Mouse (Mus musculus): ENCODE data around the gene Gm11060.

Gm11060 gene

DNA sequence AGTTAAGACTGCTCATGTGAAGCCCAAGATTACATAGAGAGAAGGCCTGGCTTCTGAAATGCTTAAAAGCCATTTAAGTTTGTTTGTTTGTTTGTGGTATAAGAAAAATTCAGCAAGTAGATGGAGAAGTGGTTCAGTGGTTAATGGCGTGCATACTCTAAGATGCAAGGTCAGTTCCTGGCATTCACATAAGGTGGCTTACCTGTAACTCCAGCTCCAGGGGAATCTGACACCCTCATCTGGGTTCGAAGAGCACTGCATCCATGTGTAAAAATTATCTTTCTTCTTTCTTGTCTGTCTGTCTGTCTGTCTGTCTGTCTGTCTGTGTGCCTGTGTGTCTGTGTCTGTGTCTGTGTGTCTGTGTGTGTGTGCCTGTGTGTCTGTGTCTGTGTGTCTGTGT, at the start of gene Gm11060:
TSS of gene Gm11060 (plus strand) at position 301 of the 400 bp plus-strand sequence.
- DNase-seq (ENCODE audit: low spot score), result no peak

DNA sequence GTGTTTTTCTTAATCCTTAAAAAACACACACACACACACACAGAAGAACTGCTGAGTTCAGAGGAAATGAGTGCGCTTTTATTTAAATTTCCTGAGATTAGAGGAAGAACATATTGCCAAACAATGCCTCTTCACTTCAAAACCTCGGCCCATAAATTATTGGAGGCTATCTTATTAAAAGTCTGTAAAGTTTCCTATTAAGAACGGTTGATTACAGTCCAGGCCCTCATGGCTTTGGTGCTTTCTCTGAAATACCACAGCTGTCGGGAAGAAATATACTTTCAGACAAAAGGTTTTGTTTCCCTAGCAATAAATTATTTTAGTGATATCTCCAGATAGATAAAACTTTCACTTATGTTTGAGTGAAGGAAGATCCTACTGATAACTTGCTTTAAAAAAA, 48.7 kb upstream of the Gm11060 start:
- DNase-seq (ENCODE audit: low spot score), result no peak

DNA sequence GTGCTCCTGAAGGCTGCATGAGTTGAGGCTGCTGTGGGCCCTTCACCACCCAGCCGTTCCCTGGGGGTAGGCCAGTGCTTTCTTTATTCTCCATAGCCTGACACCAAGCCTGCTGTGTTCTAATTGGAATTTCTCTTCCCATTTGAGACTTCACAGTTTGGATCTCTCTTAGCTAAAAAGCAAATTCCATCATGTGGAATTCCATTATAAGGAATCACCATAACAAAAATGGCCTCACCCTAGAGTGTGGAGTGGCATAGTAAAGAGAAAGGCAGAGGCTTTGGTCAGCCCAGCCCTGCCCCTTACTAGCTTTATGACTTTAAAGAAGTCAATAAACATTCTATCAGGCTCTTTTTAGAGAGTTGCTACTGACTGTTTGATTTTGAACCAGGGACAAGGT, 43.5 kb upstream of the Gm11060 start:
- DNase-seq (ENCODE audit: low spot score), result no peak

DNA sequence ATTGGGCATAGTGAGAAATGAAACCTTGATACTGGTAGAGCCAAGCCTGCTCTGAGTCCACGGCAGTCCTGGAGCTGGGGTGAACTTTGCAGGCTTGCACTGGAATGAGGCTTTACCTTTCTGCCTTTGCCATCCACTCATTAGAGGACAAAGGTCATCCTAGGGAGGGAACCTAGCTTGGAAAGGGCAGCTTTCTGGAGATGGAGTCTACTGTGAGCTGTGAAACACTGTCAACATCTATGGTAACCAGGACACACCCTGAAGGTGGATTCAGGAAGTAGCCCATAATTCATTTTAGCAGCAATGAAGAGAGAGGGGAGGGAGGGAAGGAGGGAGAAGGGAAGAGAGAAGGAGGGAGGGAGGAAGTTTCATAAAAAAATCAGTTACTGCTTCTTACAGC, 36.3 kb upstream of the Gm11060 start:
- DNase-seq (ENCODE audit: low spot score), result no peak

DNA sequence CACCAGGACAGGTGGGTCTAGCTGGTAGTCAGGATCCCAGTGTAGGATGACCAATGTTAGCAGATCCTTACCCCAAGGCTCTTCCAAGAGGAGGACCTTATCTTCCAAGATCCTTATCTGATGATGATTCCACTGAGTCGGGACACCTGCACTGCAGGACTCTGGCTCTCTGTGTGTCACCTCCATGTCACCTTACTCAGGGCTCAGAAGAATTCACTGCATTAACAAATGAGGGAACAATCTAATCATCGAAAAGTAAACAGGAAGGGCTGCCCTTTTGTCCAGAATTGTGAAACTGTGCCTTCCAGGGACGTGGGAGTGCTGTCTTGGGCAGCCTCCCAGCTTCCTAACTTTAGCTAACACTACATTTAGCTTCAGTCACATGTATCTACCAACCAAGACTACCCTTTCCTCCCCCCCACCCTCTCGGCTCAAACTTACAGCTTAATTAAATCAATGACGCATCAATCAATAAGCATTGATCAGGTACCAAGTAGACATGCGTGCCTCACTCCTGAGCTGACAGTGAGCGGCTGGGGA, 33.2 kb upstream of the Gm11060 start:
- DNase-seq (ENCODE audit: low spot score), result no peak

DNA sequence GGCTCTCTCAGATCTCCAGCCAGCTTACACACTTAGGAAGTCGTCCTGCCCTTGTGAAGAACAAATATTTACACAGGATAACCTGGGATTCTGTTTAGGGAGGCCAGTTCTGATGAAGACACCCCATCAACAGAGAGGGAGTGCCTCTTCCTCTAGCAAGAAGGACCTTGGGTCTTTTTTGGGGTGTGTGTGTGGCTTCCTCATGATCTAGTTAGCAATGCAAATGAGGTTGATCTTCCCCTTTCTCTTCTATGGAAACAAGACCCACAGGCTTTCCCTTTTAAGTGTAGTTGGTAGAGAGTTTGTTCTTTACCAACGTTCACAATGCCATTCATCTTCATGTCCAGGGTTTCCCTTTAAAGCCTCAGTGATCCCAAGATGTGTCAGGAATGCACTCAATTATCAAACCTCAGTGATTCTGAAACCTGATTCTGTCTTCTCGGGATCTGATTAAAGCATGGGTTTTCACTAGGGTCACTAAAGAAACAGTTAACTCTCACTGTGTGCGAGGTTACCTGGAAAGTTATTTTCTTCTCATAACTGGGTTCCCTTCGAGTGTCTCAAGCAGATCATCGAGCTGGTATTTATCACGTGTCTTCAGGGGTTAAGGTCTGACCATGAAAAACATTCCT, 29.0 kb upstream of the Gm11060 start:
- no peak for DNase-seq (ENCODE audit: low spot score)

DNA sequence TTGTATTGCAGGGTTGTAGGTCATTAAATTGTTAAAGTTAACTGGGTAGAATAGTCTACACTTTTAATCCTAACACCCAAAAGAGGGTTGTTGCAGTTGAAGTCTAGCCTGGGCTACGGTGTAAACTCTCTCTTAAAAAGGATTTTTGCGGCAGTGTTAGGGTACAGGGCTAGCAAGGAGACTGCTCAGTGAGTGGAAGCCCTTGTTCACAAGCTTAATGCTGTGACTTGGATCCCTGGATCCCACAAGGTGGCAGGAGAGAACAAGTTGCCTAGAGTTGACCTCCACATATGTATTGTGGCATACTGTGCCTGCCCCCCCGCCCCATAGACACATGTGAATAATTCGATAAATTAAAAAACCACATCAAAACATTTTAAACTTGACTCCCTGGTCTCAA, 19.3 kb upstream of the Gm11060 start:
- DNase-seq (ENCODE audit: low spot score), result no peak

DNA sequence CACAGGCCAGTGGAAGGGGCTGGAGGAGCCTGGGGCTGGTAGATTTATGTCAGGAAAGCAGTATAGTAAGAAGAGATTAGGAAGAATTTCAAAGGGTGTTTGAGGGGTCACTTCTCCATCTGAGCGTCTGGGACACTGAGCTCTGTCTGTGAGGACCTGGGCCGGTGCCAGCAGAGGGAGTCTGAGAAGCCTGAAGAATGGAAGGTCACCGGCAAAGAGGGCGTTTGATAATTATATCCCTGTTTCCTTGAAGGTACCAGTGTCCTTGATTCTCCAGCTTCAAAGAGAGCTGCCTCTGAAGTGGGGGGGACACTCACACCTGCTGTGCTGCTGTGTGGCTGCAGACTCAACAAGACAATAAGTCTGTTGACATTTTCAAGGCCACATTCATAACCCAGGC, 17.6 kb upstream of the Gm11060 start:
- no peak for DNase-seq (ENCODE audit: low spot score)

DNA sequence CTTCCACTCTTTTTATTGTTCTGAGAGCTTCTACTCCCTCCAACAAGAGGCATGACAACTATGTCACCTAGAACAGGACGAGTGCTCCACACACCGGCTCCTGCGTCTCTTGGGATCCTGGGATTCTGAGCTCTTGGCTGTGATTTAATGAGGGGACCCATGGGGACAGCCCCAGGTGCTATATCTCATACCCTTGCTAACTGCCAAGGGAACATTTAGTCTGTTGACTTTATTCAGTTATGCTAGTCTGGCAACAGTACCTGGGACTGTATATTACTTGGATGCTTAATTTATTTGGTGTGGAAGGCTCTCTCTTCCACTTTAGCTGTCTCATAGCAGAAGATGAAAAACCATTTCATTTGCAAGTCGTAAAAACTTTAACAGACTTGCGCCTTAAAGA, 16.0 kb upstream of the Gm11060 start:
- DNase-seq (ENCODE audit: low spot score), result no peak

DNA sequence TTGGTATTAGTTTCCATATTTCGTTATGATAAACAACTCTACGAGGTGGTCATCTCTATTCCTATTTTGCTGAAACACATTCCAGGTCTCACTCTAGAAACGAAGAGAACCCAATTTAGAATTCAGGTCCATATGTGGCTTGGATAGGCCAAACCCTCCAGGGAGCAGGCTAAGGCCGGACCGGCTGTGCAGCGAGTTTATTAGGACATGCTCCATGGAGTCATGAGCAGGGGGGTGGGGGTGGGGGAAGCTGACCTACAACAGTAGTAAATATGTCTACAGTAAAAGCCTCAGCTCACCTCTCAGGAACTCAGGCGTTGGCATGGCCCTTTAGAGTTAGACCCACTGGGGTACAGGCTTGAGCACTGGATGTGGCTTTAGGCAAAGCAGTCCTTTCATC, 14.7 kb upstream of the Gm11060 start:
- DNase-seq (ENCODE audit: low spot score), result no peak

DNA sequence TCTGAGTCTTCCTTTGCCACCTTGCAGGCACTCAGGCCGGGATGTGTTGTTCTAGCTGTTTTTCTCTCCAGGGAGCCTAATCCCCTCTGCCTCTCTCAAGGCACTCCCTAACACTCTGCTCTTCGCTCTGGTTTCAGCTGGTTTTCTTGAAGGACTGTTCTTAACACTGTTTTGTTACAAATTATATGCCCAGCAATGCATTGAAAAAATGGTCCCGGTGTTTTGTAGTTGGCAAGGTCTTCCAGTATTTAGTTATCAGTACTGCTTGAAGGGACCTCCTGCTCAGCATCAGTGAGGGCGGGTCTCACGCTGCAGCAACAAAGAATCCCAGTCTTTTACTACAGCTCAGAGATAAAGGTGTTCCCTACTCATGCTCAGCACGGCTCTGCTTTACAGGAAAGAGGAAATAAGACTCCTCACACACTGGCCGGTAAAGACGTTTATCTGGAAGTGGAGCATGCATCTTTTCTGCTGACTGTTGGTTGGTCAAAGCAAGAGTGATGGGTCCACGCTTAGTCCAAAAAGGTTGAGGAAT, 9.5 kb upstream of the Gm11060 start:
- DNase-seq (ENCODE audit: low spot score), result no peak

DNA sequence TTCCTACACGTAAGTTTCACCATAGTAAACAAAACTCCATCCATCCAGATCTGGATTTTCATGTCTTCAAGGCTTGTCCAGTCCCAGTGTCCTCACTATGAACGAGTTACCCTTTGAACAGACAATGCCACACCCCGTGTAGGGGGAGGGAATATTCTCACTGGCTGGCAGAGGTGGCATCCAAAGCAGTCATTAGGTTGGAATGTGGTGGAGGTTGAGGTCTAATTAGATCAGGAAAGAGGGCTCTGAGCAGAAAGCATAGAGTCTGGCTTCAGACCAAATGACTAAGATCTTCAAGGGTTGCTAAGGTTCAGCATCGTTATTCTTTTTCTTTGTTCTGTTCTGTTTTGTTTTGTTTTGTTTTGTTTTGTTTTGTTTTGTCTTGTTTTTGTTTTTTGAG, 7.8 kb upstream of the Gm11060 start:
- no peak for DNase-seq (ENCODE audit: low spot score)

DNA sequence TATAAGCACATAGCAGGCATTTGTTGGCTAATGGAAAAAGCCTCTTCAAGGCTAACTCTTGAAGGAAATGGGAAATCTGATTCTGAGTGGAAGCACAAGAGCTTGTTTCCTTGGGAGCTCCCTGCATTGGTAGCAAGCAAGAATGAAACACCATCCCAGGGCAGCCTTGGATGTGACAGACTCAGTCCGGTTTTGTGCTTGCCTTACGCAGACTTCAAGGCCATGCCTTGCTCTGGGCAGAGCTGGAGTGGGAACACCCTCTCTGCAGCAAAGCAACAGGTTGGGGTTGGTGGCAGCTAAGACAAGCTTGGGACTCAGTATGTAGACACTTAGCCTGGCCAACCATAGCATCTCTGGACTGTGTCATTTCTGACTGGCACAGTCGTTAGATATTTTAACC, 5.7 kb upstream of the Gm11060 start:
- no peak for DNase-seq (ENCODE audit: low spot score)

DNA sequence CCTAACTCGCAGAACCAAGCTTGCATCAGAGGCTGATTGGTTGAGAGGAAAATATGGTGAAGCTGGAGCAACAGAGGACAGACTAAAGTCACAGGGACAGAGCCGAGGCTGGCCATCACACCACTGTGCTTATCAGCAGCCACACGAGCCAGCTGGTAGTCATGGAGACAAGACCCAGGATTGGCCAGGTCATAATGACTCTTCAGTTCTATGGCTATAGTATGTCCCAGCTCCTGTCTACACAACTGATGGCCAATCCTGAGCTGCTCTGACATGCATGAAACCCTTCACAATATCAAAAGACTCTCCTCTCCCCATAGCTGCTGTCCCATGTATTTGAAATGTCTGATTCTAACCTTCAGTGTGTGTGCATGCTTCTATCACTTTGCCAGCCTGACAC, 3.8 kb upstream of the Gm11060 start:
- DNase-seq (ENCODE audit: low spot score), result no peak

DNA sequence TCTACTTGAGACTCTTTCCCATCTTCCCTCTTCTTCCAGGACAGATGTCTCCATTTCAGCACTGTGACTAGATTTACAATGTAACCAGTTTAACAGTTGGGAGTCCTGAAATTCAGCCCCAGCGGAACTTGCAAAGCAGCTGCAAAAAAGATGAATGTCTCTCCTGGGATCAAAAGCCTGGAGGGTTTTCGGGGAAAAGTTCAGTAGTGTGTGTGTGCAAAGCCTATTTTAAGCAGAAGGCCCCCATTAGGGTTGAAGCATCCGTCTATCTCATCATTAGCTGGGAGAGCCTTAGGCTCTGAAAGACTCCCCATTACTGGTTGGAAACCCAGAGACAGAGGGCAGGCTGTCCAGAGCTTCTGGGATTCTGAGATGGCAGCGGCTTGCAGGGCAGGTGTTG, 2.7 kb upstream of the Gm11060 start:
- DNase-seq (ENCODE audit: low spot score), result no peak

DNA sequence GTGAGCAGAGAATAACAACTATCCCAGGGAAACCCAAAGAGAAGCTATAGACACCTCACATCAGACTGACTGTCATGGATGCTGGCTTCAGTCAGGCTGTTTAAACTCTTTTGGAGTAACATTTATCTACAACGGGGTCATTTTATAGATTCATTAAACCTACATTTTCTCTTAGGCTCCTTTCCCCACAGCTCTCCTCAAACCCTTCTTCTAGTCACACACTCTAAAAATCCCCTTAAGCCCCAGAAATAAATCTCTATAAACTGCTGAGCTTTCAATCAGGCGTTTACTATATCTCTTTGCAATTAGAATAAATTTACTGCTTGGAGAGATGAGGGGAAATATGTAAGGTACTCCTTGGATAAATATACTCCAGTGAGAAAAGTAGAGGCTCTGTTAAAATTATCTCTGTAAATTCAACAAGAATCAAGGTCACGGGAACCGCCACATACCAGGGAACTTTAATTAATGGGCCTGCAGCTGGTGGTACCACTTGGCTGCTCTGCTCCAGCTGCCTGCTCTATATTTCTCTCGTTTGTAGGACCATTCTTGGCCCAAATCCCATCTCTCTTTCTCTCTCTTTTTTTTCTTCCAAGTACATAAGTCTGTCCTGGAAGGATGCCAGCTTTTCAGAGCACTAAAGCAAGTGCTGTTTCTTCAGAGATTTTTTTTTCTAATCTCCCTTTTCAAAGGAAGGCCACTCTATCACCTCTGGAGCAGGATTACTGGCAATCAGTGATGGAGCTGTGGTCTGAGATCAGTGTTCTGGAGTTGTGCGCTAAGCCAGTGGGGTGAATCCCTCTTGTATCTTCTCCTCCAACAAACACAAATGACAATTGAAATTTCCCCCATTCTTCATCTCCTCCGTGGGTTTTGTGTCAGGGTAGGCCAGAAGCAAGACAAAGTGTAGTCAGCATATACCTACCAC, 2.0 kb upstream of the Gm11060 start:
- DNase-seq (ENCODE audit: low spot score), result no peak

DNA sequence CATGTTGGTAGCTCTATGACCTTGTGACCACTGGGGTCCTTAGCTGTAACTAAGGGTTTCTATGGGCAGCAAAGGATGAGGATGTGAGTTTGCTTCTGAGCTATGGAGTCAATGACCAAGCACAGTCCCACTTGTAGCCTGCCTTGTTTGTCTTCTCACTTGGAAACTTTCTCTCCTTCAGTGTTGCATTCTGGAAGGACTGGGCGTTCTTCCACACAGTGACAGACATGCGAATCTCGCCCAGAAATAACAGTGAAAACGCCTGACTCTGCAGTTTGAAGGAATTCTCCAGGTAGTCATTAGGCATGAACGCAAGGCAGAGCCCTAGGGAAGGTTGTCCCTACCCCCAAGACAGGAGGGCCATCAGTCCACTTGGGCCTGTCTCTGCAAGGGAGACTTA, 827 bp upstream of the Gm11060 start:
- DNase-seq (ENCODE audit: low spot score), result no peak

DNA sequence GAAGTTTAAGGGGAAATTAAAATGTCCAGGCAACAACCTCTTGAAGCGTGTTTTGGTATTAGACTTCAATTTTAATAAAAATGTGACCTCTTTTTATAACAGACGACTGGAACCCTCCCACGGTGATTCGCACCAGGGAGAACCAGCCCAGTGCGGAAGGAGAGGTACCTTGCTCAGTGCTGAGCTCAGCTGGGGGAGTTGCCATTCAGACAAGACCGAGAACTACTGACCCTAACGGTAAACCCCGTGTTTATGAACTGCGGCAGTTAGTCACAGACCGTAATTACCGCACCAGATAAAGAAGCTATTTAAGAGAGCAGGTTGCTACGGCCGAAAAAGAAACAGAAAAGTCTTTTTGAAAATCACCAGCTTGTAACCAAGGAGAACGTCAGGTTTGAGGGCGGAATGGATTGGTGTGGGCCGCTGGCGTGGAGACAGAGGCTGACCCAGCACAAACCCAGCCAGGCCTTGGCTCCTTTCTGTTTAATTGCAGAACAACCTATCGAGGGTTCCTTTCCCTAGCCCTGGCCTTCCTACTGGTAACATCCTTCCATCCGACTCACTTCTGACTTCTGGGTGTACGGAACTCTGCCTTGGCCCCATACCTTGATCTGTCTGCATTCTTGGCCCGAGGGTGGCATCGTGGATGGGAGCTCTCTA, 5.6 kb downstream of the Gm11060 start:
- no peak for DNase-seq (ENCODE audit: low spot score)

DNA sequence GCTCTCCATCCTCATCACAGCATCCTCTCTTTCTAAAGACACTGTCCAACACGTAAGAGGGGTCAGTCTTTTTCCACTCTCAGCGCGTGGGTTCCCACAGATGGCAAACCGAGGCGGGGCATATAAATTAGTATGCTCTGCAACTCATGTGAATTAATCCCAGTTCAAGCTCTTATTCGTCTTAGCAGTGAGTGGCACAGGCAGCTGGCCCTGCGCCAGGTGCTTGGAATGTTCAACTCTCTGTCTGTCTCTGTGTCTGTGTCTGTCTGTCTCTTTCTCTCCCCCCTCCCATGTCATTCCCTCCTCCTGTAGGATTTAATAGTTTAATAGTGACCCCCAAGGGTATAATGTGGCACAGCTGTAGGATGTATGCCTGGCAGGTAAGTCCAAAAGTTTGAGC, 7.6 kb downstream of the Gm11060 start:
- DNase-seq (ENCODE audit: low spot score), result no peak

DNA sequence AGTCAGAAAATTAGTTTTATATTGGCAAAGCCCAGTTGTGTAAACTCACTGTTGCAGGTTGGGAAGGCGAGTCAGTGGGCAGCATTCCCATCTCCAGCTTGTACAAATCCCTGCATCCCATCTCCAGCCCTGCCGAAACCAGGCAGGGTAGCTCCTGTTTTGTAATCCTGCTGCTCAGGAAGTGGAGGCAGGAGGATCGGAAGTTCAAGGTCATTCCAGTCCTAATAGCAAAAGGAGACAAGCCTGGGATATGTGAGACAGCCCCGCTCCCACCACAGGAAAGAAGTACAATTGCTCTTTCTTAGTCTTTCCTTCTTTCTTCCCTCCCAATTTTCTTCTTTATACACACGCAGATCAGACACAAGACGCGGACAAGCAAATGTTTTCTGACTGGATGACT, 8.7 kb downstream of the Gm11060 start:
- DNase-seq (ENCODE audit: low spot score), result no peak

DNA sequence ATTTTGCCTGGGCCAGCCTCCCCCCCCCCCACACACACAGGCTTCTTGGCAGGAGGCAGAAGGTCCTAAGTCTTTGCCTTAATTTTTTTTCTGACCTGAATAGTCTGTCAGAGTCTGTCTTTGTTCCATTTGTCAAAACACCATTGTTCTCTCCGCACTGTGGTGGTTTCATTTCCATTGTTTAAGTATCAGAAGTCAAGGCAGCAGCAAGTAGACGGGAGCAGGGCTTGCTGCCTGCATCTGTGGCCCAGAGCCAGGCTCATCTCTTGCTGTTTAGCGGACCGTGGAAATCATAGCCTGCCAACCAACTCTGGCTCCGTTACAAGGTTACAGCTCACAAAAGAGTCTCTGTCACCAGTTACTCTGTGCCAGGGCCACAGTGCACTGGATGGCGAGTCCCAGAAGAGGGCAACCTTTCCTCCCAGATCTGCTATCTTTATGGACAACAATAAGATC, 16.9 kb downstream of the Gm11060 start:
- DNase-seq (ENCODE audit: low spot score), result no peak

DNA sequence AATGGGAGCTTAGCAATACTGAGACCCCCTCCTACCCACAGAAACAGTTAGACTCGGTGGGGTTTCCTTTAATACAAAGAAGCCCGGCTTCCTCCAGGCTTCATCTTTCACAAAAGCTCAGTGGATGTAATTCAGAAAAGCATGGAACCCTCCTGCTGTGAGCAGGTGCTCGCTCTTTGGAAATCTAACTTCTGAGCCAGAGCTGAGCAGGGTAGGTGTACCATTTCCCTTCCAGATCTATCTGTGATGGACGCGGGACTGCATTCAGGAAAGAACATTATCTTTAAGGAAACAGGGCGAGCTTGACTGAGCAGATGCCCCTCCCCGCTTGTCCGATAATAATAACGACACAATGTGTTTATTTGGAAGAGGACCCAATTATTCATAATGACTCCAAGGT, 22.3 kb downstream of the Gm11060 start:
- DNase-seq (ENCODE audit: low spot score), result no peak

DNA sequence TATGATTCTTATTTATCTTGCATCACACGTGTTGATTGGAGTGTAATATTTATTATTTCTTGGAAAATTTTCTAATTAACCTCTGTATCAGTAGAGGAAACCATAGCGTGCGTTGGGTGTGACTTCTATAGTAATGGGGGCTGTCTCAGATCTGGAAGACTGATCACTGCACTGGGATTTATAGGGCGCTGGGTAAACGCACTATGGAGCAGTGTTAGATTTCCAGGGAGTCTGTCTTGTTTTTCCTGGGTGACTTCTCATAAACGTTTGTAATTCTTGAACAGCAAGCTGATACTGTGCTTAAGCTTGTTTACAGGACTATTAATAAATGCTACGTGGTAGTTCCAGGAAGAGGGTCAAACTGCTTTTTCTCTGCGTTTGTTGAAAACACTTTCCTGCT, 25.9 kb downstream of the Gm11060 start:
- no peak for DNase-seq (ENCODE audit: low spot score)

All from c-Kit-positive CD71-positive TER-119-positive erythroid progenitor cells, embryonic 14.5 days (primary cell).